Mouse (Mus musculus) forelimb bud, embryonic 11.5 days (tissue): ENCODE data around the gene Ercc4.
A peak's percentile ranks its signal among the peaks of the same experiment; 100 is the strongest.

Experiments
- DNase-seq: peaks from one replicate; pipeline ENCODE4 v3.0.0-alpha.2; 2012; ENCODE audit warnings: low read depth, low spot score

Ercc4 gene

DNA sequence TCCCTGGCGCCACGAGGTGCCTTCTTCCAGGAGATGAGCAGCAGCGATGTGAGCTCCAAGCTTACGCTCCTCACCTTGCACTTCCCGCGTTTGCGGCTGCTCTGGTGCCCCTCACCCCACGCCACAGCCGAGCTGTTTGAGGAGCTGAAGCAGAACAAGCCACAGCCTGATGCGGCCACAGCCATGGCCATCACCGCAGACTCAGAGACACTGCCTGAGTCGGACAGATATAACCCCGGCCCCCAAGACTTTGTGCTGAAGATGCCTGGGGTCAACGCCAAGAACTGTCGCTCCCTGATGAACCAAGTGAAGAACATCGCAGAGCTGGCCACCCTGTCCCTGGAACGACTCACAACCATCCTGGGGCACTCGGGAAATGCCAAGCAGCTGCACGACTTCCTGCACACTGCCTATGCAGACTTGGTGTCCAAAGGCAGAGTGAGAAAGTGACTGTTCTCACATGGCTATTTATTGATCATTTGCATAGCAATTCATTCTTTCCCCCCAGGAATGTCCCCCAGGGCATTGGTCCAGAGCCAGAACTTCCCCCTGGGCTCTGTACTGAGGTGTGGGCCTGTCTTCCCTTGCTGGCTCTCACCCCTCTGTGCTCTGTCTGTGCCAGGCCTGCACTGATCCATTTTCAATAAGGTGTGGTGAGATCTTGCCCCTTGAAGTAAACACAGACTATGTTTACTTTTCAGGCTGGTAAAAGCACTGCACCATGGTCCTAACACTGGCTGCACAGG is 38.5 kb downstream of the Ercc4 start:
- no peak for DNase-seq

GRCm38 (mm10) chr16:13149950-13150349 is 40.5 kb downstream of the Ercc4 start:
- DNase-seq = no peak

DNA sequence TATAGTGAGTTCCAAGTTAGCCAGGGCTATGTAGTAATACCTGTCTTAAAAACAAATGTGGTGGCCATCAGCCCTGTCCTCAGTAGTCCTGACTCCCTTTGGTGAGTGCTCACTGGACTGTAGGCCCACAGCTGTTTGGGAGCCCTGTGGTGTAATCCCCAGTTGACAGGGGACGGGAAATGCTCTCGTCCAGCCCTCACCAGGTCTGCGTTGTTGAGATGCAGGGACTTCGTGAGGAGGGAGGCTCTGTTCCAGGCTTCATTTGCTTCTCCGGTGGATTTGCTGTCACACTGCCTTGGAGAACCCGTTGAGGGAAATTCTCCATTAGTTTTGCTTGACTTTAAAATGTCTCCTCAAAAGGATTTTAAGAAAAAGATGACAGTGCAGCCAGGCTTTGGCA is 41.3 kb downstream of the Ercc4 start:
- DNase-seq = no peak

GRCm38 (mm10) chr16:13152475-13152874 is 43.0 kb downstream of the Ercc4 start:
- no peak for DNase-seq

DNA sequence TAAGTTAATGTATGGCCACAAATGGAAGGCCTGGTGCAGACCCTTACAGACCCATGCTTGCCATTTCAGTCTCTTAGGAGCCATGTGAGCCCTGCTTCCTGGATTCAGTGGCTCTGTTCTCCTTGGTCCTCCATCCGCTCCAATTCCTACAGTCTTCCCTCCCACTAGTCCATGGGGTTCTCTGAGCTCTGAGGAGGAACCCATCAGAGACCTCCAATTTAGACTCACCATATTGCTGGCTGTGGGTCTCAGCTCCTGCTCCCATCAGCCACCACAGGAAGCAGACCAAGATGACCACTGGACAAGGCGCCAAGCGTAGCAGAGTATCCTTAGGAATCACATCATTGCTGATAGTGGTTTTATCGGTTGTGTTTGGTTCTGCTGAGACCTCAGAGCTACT is 43.7 kb downstream of the Ercc4 start:
- no peak for DNase-seq

- DNase-seq = no peak
These were observed 44.9 kb downstream of the Ercc4 start for GRCm38 (mm10) chr16:13154352-13154751.

DNA sequence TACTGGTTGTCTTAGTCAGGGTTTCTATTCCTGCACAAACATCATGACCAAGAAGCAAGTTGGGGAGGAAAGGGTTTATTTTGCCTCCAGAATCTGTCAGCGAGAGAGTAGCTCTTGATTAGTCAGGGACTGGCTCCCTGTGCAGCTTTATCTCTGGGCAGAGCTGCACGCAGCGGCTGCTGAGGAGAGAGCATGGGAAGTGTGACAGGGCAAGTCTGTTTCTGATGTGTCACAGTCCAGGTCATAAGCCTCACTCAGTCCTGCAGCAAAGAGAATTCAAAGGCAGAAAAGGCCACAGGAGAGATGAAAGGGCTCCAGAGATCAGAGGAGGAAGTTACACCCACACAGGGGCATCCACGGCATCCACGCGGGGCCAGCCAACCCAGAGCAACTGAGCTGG is 47.8 kb downstream of the Ercc4 start:
- DNase-seq = no peak

- DNase-seq = no peak
These were observed 48.7 kb downstream of the Ercc4 start for GRCm38 (mm10) chr16:13158153-13158670.

DNA sequence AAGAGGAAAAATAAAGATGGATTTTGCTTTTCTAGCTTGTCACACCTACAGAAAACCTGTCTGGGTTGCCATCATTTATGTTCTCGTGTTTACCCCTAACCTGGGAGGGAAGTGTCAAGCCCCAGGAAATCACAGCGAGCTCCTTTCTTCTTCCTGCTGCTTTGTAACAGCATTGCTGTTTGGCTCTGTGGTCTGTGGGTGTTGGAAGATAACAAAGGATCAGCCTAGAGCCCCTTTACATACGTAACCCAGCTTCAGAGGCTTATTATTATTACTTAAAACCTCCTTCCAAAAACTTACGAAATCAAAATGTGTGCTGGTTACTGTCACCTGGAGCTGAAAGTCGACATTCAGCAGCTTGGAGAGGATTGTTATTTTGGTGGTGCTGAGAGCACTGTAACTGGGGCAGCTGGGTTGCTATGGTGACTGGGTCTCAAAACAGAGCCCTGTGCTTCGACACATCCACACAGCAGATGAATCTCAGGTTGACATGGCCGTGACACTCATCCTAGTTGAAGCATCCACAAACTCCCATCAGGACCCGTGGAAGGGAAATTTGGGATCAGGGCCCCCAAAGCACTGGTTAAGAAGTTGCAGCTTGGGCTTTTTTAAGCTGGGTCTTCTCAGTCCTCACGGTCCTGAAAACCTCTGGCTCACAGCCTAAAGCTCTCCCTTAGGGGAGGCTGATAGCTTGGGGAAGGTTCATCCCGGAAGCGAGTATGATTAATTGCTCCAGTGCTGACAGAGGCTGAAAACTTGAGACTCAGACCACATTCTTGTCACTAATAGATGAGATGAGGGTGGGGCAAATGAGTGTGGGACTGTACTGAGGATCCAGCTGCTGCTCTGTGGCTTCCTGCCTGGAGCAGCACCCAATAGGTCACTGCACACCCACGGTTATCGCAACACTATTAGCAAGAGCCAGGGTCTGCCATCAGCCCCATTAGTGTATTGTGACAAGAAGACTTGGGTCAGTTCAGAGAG is 49.7 kb downstream of the Ercc4 start:
- DNase-seq = no peak

- peak; percentile 93 for DNase-seq
These were observed 50.6 kb downstream of the Ercc4 start for GRCm38 (mm10) chr16:13159927-13160644.

DNA sequence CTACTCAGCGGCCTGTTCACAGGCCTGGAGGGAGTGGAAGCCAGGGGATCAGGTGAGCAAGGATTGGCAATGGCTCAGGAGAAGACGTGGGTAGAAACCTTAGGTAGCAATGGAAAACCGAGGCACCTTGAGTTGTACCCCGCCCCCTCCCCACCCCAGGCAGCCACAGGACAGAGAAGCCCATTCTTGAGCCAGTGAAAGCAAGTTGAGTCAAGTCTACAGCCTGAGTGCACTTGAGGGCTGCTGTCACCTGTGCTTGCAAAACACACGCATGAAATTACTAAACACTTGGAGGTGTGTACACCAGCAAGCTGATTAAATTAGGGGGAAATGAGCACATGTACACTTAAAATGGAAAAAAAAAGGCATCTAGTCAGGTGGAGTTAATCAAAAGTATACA is 52.0 kb downstream of the Ercc4 start:
- no peak for DNase-seq

GRCm38 (mm10) chr16:13167731-13168130 is 58.2 kb downstream of the Ercc4 start:
- DNase-seq = no peak

DNA sequence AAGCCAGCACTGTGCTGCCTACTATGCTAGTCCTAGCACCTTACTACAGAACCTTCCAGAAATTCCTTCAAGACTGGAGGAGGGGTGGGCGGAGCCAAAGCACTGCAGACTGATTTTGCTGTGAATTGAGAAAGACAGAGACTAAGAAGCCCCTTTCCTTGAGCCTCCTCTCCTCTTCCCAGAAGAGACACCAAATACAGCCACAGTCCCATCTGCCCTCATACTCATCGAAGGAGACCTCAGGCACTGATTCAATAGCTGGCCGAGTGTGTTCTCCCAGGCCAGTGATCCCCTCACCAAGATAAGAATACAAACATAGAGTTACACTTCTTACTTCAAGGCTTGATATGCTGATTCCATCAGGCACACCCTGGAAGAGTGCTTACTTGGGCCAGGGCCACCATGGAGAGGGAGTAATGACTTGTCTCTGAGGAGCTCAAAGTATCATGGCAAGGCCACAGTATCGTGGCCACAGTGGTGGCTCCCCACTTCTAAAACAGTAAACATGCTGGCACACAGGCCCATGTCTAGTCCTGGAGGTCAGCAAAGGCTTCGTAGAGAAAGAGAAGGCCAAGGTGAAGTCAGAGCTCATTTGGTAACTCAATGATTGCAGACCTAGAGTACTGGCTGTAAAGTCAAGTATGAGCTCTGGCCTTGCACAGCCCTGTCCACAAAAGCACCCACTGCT is 63.7 kb downstream of the Ercc4 start:
- no peak for DNase-seq

DNA sequence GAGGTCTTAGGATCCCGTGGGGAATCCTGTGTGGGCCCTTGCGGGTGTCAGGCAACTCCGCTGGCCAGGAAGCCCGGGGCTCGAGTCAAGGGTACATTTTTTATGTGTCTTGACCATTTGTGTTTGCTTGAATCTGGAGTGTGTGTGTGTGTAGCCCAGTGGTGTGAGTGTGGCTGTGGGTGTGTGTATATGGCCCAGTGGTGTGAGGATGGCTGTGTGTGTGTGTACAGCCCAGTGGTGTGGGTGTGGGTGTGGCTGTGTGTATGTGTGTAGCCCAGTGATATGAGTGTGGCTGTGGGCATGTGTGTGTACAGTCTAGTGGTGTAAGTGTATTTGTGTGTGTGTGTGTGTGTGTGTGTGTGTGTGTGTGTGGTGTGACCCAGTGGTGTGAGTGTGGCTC is 73.0 kb downstream of the Ercc4 start:
- DNase-seq = no peak

- no peak for DNase-seq
These were observed 73.8 kb downstream of the Ercc4 start for GRCm38 (mm10) chr16:13183182-13183742.

DNA sequence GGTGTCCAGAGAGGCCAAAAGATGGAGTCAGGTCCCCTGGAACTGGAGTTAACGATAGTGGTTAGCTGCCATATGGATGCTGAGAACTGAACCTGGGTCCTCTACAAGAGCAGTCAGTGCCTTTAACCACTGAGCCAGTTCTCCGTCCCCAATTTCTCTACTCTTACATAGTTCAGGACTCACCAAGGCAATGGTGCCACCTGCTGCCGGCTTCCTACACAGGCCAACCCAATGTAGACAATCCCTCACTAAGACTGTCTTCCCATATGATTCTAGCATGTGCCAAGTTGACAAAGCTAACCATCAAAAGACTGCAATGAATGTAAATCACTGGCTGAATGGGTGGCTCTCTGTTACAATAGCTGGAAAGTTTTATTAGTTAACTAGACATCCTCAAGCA is 74.9 kb downstream of the Ercc4 start:
- no peak for DNase-seq

- no peak for DNase-seq
These were observed 80.1 kb downstream of the Ercc4 start for GRCm38 (mm10) chr16:13189430-13190107.

GRCm38 (mm10) chr16:13190471-13190870 is 81.0 kb downstream of the Ercc4 start:
- no peak for DNase-seq

GRCm38 (mm10) chr16:13191166-13191565 is 81.7 kb downstream of the Ercc4 start:
- DNase-seq = no peak

DNA sequence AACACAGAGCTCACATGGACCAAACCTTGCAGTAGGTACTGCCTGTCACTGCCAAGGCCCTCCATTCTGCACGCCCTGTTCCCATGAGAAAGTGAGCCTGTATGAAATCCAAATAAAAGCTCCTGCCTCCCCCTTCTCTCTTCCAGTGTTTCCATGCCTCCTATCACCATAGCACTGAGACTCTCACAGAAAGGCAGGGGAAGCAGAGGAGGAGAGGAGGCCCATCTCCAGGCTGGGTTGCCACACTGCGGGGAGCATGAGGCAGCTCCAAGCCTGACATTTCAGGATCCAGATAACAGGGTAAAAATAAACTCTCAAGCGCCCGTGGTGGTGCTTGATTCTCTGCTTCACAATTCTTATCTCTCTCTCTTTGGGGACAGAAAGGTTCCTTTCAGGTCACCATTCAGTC is 84.2 kb downstream of the Ercc4 start:
- DNase-seq = no peak
